Mouse (Mus musculus): ENCODE measurements at regions not wholly inside any gene's neighbourhood (a gene's known extent, or its start where the extent isn't known, plus 50 kb on each side); places are given as distances from the start of the nearest gene placed in this dataset.

DNA sequence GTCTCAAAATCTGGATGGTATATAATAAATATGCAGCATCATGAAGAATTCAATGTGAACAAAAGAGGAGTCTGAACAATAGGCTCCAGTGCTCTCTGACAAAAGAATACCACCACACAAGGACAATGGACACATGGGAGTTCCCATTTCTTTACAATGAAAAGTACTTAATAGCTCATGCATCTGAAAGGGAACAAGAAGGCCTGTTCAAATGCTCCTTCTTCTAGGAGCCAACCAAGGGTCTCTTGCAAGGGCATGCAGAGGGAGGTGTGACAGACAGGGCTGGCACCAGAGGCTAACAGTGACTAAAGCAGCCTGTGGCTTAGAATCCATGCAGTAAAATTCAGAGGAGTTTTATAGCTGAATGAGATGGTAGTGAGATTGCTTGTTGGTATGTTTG is 524.5 kb downstream of the Tox3 start:
- Histone ChIP-seq H3K4me3 (ENCODE audit: low read depth, low read length) (no peak overlapping the region), H3K27me3 (ENCODE audit: control insufficient read depth, insufficient read depth, low read length) (no peaks in the 10 kb centered on the region), H3K27ac (ENCODE audit: insufficient read depth, low read depth, low read length) (no peak overlapping the region), H3K36me3 (ENCODE audit: control insufficient read depth, insufficient read depth, low read length) (no peaks in the 10 kb centered on the region), H3K4me1 (ENCODE audit: control insufficient read depth, insufficient read depth, insufficient read length, low read length) (no peaks in the 10 kb centered on the region)
- TF ChIP-seq POLR2A (IDR thresholded peaks at IDR 0.05; ENCODE audit: low read depth, low read length): no peak
- TF ChIP-seq CTCF (IDR thresholded peaks at IDR 0.05; ENCODE audit: extremely low read depth, insufficient read length, insufficient replicate concordance, low read depth, low read length): no peak

DNA sequence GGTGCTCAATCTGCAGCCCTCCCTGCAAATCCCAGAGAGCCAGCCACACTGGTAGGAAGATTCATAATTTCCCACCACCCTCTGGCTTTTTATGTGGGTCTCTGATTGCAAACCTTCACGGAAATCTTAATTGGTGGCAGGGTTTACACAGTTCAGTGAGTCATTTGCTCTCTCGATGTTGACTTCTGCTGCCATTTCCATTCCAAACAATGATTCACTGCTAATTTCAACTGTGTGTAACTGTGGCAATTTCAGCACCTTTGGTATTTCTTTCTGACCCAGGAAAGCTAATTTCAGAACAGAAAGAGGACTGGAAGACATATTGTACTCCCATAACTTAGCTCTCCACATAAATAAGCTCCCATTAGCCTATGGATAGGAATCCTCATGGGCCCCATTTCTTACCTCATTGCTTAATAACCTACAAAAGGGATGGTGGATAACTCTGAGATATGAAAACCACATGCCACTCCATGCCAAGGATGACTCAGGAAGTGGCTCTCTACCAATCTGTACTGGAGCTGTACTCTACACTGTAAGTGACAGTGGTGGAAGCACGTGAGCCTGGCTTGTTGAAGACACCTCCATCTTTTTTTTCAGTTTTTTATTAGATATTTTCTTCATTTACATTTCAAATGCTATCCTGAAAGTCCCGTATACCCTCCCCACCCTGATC is 536.0 kb downstream of the Tox3 start:
- Histone ChIP-seq H3K4me1 (ENCODE audit: control insufficient read depth, insufficient read depth, insufficient read length, low read length) (no peaks in the 10 kb centered on the region), H3K27ac (ENCODE audit: insufficient read depth, low read depth, low read length) (no peak overlapping the region), H3K4me3 (ENCODE audit: low read depth, low read length) (no peak overlapping the region), H3K36me3 (ENCODE audit: control insufficient read depth, insufficient read depth, low read length) (no peaks in the 10 kb centered on the region), H3K27me3 (ENCODE audit: control insufficient read depth, insufficient read depth, low read length) (no peaks in the 10 kb centered on the region)
- 63% methylated on average over 4 of the region's 4 CpGs for WGBS
- no peak for TF ChIP-seq CTCF (IDR thresholded peaks at IDR 0.05; ENCODE audit: extremely low read depth, insufficient read length, insufficient replicate concordance, low read depth, low read length)
- no peak for TF ChIP-seq POLR2A (IDR thresholded peaks at IDR 0.05; ENCODE audit: low read depth, low read length)

DNA sequence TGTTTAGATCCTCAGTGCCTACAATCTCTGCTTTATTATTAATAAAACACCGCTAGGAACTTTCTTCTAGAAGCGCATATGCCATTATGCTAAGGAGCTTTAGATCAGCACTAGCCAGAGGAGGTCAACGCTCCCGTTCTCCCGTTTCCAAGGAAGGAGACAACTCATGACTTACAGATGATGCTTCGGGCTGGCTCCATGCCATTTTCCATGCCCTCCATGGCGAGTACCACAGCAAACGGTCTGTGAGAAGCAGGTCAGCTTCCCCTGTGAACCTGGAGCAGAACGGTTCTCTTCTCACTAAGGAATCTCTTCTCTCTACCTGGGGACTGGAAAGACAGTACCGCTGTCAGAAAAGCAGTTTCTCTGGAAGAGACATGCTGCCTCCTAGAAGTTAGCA is 559.8 kb downstream of the Tox3 start:
- 82% methylated on average over 10 of the region's 10 CpGs for WGBS

DNA sequence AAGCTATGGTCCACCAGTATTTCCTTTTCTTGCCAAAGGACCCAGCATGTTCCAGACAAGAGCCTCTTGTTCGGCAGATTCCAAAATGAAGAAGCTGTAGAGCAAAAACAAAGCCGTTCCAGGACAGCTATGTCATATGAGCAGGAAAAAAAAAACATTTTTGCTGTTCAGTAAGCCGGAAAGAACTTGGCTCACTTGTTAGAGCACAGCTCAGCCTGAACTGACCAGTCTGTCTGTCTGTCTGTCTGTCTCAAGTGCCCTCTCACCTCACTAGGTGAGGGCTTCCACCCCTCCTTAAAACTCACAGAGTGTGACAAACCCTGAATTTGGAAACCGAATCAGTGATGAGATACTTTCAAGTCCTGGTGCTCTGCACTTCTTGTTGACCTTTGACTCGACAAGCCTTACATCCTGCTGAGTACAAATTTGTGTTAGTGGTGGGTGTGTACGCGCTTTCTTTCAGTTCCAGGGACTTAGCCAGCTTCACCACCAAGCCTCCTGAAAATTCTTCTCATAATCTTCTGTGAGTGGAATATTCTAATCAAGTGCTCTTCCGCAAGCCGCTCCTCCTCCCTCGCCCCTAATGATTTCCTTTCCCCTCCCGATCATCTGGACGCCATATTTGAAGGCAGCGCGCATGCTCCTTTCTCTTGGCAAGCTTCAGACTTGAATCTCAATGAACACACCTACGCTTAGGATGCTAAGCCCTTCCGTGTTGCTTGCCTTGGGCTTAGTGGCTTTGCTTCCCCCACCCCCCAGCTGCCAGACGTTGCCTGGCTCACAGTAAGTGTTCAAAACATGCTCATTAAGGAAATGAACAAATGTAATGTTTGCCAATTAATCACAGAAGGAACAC is 560.9 kb downstream of the Tox3 start:
- TF ChIP-seq CTCF (IDR thresholded peaks at IDR 0.05; ENCODE audit: extremely low read depth, insufficient read length, insufficient replicate concordance, low read depth, low read length) (no peak), POLR2A (IDR thresholded peaks at IDR 0.05; ENCODE audit: low read depth, low read length) (no peak)
- H3K27me3 ChIP-seq (ENCODE audit: control insufficient read depth, insufficient read depth, low read length): no peaks in the 10 kb centered on the region
- H3K36me3 ChIP-seq (ENCODE audit: control insufficient read depth, insufficient read depth, low read length): no peaks in the 10 kb centered on the region
- WGBS: 62% methylated on average over 17 of the region's 17 CpGs
- H3K4me1 ChIP-seq (ENCODE audit: control insufficient read depth, insufficient read depth, insufficient read length, low read length): no peaks in the 10 kb centered on the region
- no peak overlapping the region for H3K4me3 ChIP-seq (ENCODE audit: low read depth, low read length)
- H3K27ac ChIP-seq (ENCODE audit: insufficient read depth, low read depth, low read length): no peak overlapping the region

More for the DNA sequence above, 559.8 kb downstream of the Tox3 start:
- no peak overlapping the region for H3K4me3 ChIP-seq (ENCODE audit: low read depth, low read length)
- H3K27me3 ChIP-seq (ENCODE audit: control insufficient read depth, insufficient read depth, low read length): no peaks in the 10 kb centered on the region
- no peak for TF ChIP-seq CTCF (IDR thresholded peaks at IDR 0.05; ENCODE audit: extremely low read depth, insufficient read length, insufficient replicate concordance, low read depth, low read length)
- no peak for TF ChIP-seq POLR2A (IDR thresholded peaks at IDR 0.05; ENCODE audit: low read depth, low read length)
- H3K27ac ChIP-seq (ENCODE audit: insufficient read depth, low read depth, low read length): no peak overlapping the region
- no peaks in the 10 kb centered on the region for H3K4me1 ChIP-seq (ENCODE audit: control insufficient read depth, insufficient read depth, insufficient read length, low read length)
- no peaks in the 10 kb centered on the region for H3K36me3 ChIP-seq (ENCODE audit: control insufficient read depth, insufficient read depth, low read length)

DNA sequence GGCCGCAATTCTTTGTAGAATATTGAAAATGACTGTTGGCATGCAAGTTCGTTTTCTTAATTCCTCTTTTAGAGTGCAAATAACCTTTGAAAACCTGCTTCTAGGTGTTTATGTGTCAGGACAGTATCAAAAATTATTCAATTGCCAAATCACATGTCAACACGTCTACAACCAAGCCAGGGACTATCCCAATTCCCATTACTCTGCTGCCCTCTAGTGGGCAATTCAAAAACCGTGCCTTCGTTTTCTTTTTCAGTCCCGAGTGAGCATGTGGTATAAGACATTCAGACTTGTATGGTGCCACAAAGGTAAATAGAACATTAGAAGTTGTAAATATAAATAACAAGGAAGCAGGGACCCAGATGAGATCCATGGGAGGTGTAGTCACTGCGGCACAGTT is 563.1 kb downstream of the Tox3 start:
- Histone ChIP-seq H3K27me3 (ENCODE audit: control insufficient read depth, insufficient read depth, low read length) (no peaks in the 10 kb centered on the region), H3K4me1 (ENCODE audit: control insufficient read depth, insufficient read depth, insufficient read length, low read length) (no peaks in the 10 kb centered on the region), H3K4me3 (ENCODE audit: low read depth, low read length) (no peak overlapping the region), H3K27ac (ENCODE audit: insufficient read depth, low read depth, low read length) (no peak overlapping the region), H3K36me3 (ENCODE audit: control insufficient read depth, insufficient read depth, low read length) (no peaks in the 10 kb centered on the region)
- no peak for TF ChIP-seq POLR2A (IDR thresholded peaks at IDR 0.05; ENCODE audit: low read depth, low read length)
- no peak for TF ChIP-seq CTCF (IDR thresholded peaks at IDR 0.05; ENCODE audit: extremely low read depth, insufficient read length, insufficient replicate concordance, low read depth, low read length)
- WGBS: 14% methylated on average over 7 of the region's 7 CpGs

DNA sequence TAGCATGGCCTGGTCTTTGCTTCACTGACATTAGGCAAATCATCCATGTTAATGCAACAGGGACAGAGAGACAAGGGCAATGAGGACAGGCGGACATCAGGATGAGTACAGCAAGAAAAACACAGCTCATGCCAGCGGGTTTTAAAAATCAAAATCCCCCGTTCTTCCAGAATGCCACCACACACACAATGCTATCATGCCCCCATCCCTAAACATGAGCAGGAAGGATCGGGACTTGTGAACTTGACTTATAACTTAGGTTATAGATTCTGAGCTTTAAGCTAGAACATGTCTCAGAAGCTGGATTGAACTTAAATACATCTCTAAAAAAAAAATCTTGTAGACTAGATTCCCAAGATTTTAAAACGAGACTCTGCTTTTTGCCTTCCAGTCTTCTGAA is 564.8 kb downstream of the Tox3 start:
- no peak for TF ChIP-seq POLR2A (IDR thresholded peaks at IDR 0.05; ENCODE audit: low read depth, low read length)
- no peak for TF ChIP-seq CTCF (IDR thresholded peaks at IDR 0.05; ENCODE audit: extremely low read depth, insufficient read length, insufficient replicate concordance, low read depth, low read length)
- Histone ChIP-seq H3K27me3 (ENCODE audit: control insufficient read depth, insufficient read depth, low read length) (no peaks in the 10 kb centered on the region; the same call in 1 of the 2 replicates), H3K36me3 (ENCODE audit: control insufficient read depth, insufficient read depth, low read length) (no peaks in the 10 kb centered on the region), H3K4me1 (ENCODE audit: control insufficient read depth, insufficient read depth, insufficient read length, low read length) (no peaks in the 10 kb centered on the region), H3K4me3 (ENCODE audit: low read depth, low read length) (no peak overlapping the region), H3K27ac (ENCODE audit: insufficient read depth, low read depth, low read length) (no peak overlapping the region)
- 77% methylated on average over 5 of the region's 5 CpGs for WGBS

DNA sequence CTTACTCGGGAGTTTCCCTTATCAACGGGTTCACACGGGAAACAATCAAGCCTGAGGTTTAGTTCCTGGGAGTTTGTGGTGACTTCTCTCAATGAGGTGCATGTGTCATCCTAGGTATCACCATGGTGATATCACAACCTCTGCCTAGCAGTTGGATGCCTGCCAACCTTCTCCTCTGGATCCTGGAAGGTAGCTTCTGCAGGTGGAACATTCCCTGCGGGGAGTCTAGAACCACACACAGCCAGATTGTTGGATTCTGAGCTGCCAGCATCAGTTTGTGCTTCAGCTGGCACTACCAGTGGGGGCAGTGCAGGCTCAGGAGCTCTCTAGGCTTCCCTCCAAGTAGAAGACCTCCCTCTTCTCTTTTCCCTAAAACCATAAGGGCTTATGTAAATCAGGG is 581.8 kb downstream of the Tox3 start:
- Histone ChIP-seq H3K36me3 (ENCODE audit: control insufficient read depth, insufficient read depth, low read length) (no peaks in the 10 kb centered on the region), H3K4me3 (ENCODE audit: low read depth, low read length) (no peak overlapping the region)
- WGBS: 31% methylated on average over 4 of the region's 4 CpGs

More for the DNA sequence above, 581.8 kb downstream of the Tox3 start:
- TF ChIP-seq POLR2A (IDR thresholded peaks at IDR 0.05; ENCODE audit: low read depth, low read length): no peak
- TF ChIP-seq CTCF (IDR thresholded peaks at IDR 0.05; ENCODE audit: extremely low read depth, insufficient read length, insufficient replicate concordance, low read depth, low read length): no peak
- Histone ChIP-seq H3K4me1 (ENCODE audit: control insufficient read depth, insufficient read depth, insufficient read length, low read length) (no peaks in the 10 kb centered on the region), H3K27ac (ENCODE audit: insufficient read depth, low read depth, low read length) (no peak overlapping the region), H3K27me3 (ENCODE audit: control insufficient read depth, insufficient read depth, low read length) (no peaks in the 10 kb centered on the region)

Measured in small intestine, adult 2 months (tissue).